Mouse (Mus musculus) myocyte (in vitro differentiated cells): ENCODE results near the gene Tfam. TPM values are rescaled to one million over a fixed set of nuclear protein-coding genes. Genes with fewer than 3 reads are reported as not detected.

Source experiments
- H3K27me3 ChIP-seq: one replicate; pipeline ENCODE4 v1.6.1; 2011; ENCODE audit not compliant: control insufficient read depth, insufficient read depth, insufficient read length
- H3K36me3 ChIP-seq: one replicate; pipeline ENCODE4 v1.6.1; 2011; ENCODE audit not compliant: control insufficient read depth, insufficient read depth
- H3K4me2 ChIP-seq: one replicate; pipeline ENCODE4 v1.6.1; 2011; ENCODE audit warnings: low read depth, control low read depth
- H3K4me3 ChIP-seq: one replicate; pipeline ENCODE4 v1.5.1; 2011; ENCODE audit warnings: mild to moderate bottlenecking, control low read depth, moderate library complexity
- H3K79me2 ChIP-seq: one replicate; pipeline ENCODE4 v1.6.1; 2011; ENCODE audit not compliant: control insufficient read depth, insufficient read depth
- H3ac ChIP-seq: one replicate; pipeline ENCODE4 v1.6.1; 2011; ENCODE audit not compliant: control insufficient read depth, insufficient read length
- CEBPB ChIP-seq: IDR thresholded peaks from 2 replicates; pipeline ENCODE4 v1.6.1; 2011; ENCODE audit warnings: mild to moderate bottlenecking, moderate library complexity; ENCODE audit not compliant: poor library complexity, insufficient read depth, severe bottlenecking
- E2F4 ChIP-seq: IDR thresholded peaks from one replicate; pipeline ENCODE4 v1.6.1; 2011; ENCODE audit warnings: mild to moderate bottlenecking, control low read depth, moderate library complexity; ENCODE audit not compliant: insufficient read depth
- MAX ChIP-seq: IDR thresholded peaks from one replicate; pipeline ENCODE4 v1.6.1; 2011; ENCODE audit warnings: low read depth, mild to moderate bottlenecking, control low read depth
- MYOD1 ChIP-seq, 3 experiments: IDR thresholded peaks; one replicate each; pipeline ENCODE4 v1.6.1; 2011; ENCODE audit warnings: control low read depth in 2 of 3, low read depth in 2 of 3, mild to moderate bottlenecking in 2 of 3, moderate library complexity in 1 of 3; ENCODE audit not compliant: insufficient read length in 2 of 3, control insufficient read depth in 1 of 3
- MYOG ChIP-seq, 3 experiments: IDR thresholded peaks; one replicate each; pipeline ENCODE4 v1.6.1; 2011; ENCODE audit warnings: control low read depth in 2 of 3, low read depth in 2 of 3, mild to moderate bottlenecking in 2 of 3; ENCODE audit not compliant: insufficient read length in 2 of 3, control insufficient read depth in 1 of 3, insufficient read depth in 1 of 3
- POLR2A ChIP-seq: IDR thresholded peaks from one replicate; pipeline ENCODE4 v1.6.1; 2011; ENCODE audit warnings: low read depth, mild to moderate bottlenecking, control low read depth, moderate library complexity; ENCODE audit not compliant: insufficient read length
- POLR2AphosphoS2 ChIP-seq: IDR thresholded peaks from one replicate; pipeline ENCODE4 v1.6.1; 2011; ENCODE audit warnings: low read depth, control low read depth; ENCODE audit not compliant: insufficient read length
- REST ChIP-seq: IDR thresholded peaks from one replicate; pipeline ENCODE4 v1.6.1; 2011; ENCODE audit warnings: mild to moderate bottlenecking, control low read depth, moderate library complexity; ENCODE audit not compliant: insufficient read depth, insufficient read length
- SRF ChIP-seq: IDR thresholded peaks from one replicate; pipeline ENCODE4 v1.6.1; 2011; ENCODE audit warnings: low read depth; ENCODE audit not compliant: control insufficient read depth, insufficient read length
- TCF12 ChIP-seq: IDR thresholded peaks from one replicate; pipeline ENCODE4 v1.6.1; 2011; ENCODE audit warnings: mild to moderate bottlenecking, control low read depth; ENCODE audit not compliant: poor library complexity, insufficient read depth, severe bottlenecking
- TCF3 ChIP-seq: IDR thresholded peaks from one replicate; pipeline ENCODE4 v1.6.1; 2011; ENCODE audit warnings: low read depth, control low read depth; ENCODE audit not compliant: insufficient read length
- USF1 ChIP-seq: IDR thresholded peaks from one replicate; pipeline ENCODE4 v1.6.1; 2011; ENCODE audit warnings: low read depth, mild to moderate bottlenecking, control low read depth, moderate library complexity
- polyA plus RNA-seq: library from polyadenylated mRNA; unstranded; fragments of >200 nt; fragmentation: generic; extraction: Trizol; gene quantifications from one replicate; pipeline ENCODE4 v1.2.1, GENCODE M21; 2012; ENCODE audit warnings: missing spikeins

Gene Tfam
- polyA plus RNA-seq, 1 experiment, result 26.7 TPM

- Histone ChIP-seq H3K4me3 (no peak overlapping the region), H3K27me3 (no peaks in the 10 kb centered on the region), H3K36me3 (peaks cover 31% of the 10 kb centered on the region), H3K4me2 (no peak overlapping the region), H3ac (no peak overlapping the region), H3K79me2 (peaks cover 19% of the 10 kb centered on the region)
- TF ChIP-seq E2F4, result no peak
- TF ChIP-seq CEBPB, result no peak
- no peak for TF ChIP-seq MAX
- no peak for TF ChIP-seq USF1
- TF ChIP-seq REST, result no peak
- TF ChIP-seq POLR2A, result no peak
- TF ChIP-seq TCF3, result no peak
- TF ChIP-seq TCF12, result no peak
- TF ChIP-seq MYOD1 (IDR thresholded peaks at IDR 0.05; ENCODE audit: control insufficient read depth in 1 of 3, insufficient read length in 2 of 3, low read depth in 2 of 3), result no peak
- no peak for TF ChIP-seq SRF
- TF ChIP-seq MYOG (IDR thresholded peaks at IDR 0.05; ENCODE audit: control insufficient read depth in 1 of 3, insufficient read depth in 1 of 3, insufficient read length in 2 of 3, low read depth in 2 of 3), result no peak
These were observed 20.9 kb upstream of the Tfam start for GRCm38 (mm10) chr10:71258943-71259342.

GRCm38 (mm10) chr10:71258516-71258915 lies 20.4 kb upstream of the Tfam start:
- no peaks in the 10 kb centered on the region for H3K27me3 ChIP-seq
- TF ChIP-seq USF1 (no peak), POLR2AphosphoS2 (no peak), REST (no peak), POLR2A (no peak), MAX (no peak), CEBPB (no peak), TCF12 (no peak), MYOD1 (IDR thresholded peaks at IDR 0.05; ENCODE audit: control insufficient read depth in 1 of 3, insufficient read length in 2 of 3, low read depth in 2 of 3) (no peak), E2F4 (no peak), TCF3 (no peak), MYOG (IDR thresholded peaks at IDR 0.05; ENCODE audit: control insufficient read depth in 1 of 3, insufficient read depth in 1 of 3, insufficient read length in 2 of 3, low read depth in 2 of 3) (no peak), SRF (no peak)

GRCm38 (mm10) chr10:71253147-71253546 lies 15.1 kb upstream of the Tfam start:
- Histone ChIP-seq H3K36me3 (peaks cover 14% of the 10 kb centered on the region), H3K79me2 (no peaks in the 10 kb centered on the region), H3K4me3 (no peak overlapping the region), H3ac (no peak overlapping the region), H3K4me2 (no peak overlapping the region), H3K27me3 (no peaks in the 10 kb centered on the region)
- TF ChIP-seq MYOD1 (IDR thresholded peaks at IDR 0.05; ENCODE audit: control insufficient read depth in 1 of 3, insufficient read length in 2 of 3, low read depth in 2 of 3), result no peak
- no peak for TF ChIP-seq CEBPB

More at GRCm38 (mm10) chr10:71258516-71258915, 20.4 kb upstream of the Tfam start:
- Histone ChIP-seq H3K79me2 (peaks cover 14% of the 10 kb centered on the region), H3K36me3 (peaks cover 31% of the 10 kb centered on the region), H3K4me3 (no peak overlapping the region), H3K4me2 (no peak overlapping the region), H3ac (no peak overlapping the region)

- Histone ChIP-seq H3K4me3 (no peak overlapping the region), H3ac (no peak overlapping the region)
These were observed 14.3 kb upstream of the Tfam start for GRCm38 (mm10) chr10:71252421-71252820.

GRCm38 (mm10) chr10:71251846-71252245 lies 13.8 kb upstream of the Tfam start:
- H3K79me2 ChIP-seq, result no peaks in the 10 kb centered on the region
- no peak overlapping the region for H3ac ChIP-seq
- H3K4me3 ChIP-seq, result no peak overlapping the region
- no peak overlapping the region for H3K4me2 ChIP-seq
- H3K36me3 ChIP-seq, result peaks cover 10% of the 10 kb centered on the region
- H3K27me3 ChIP-seq, result no peaks in the 10 kb centered on the region
- no peak for TF ChIP-seq SRF
- TF ChIP-seq CEBPB, result no peak
- no peak for TF ChIP-seq E2F4

More at GRCm38 (mm10) chr10:71252421-71252820, 14.3 kb upstream of the Tfam start:
- Histone ChIP-seq H3K4me2 (no peak overlapping the region), H3K27me3 (no peaks in the 10 kb centered on the region), H3K36me3 (peaks cover 12% of the 10 kb centered on the region), H3K79me2 (no peaks in the 10 kb centered on the region)
- no peak for TF ChIP-seq REST
- peak; percentile 44 for TF ChIP-seq POLR2AphosphoS2
- TF ChIP-seq E2F4, result no peak
- no peak for TF ChIP-seq CEBPB
